Mouse (Mus musculus): ENCODE measurements at regions not wholly inside any gene's neighbourhood (a gene's known extent, or its start where the extent isn't known, plus 50 kb on each side); places are given as distances from the start of the nearest gene placed in this dataset.

GRCm38 (mm10) chr2:45956792-45957330, 839.7 kb upstream of the Zeb2 start:
- no peak for TF ChIP-seq MAFK (IDR thresholded peaks at IDR 0.05; ENCODE audit: insufficient read depth, low read depth, low read length)
- TF ChIP-seq CHD2 (IDR thresholded peaks at IDR 0.05; ENCODE audit: low read depth, low read length), result no peak
- no peak for TF ChIP-seq ZC3H11A (IDR thresholded peaks at IDR 0.05; ENCODE audit: borderline replicate concordance, low read depth, low read length)
- no peak for TF ChIP-seq ZNF384 (IDR thresholded peaks at IDR 0.05; ENCODE audit: low read depth, low read length)
- TF ChIP-seq HCFC1 (IDR thresholded peaks at IDR 0.05; ENCODE audit: borderline replicate concordance, insufficient read depth, low read length), result no peak
- in situ Hi-C loops (cut with MboI; ENCODE audit: low sequenced_read_pairs in 2 of 2, unreplicated experiment in 2 of 2), result no loop called here

GRCm38 (mm10) chr2:45948758-45949157, 831.6 kb upstream of the Zeb2 start:
- H3K27ac ChIP-seq (ENCODE audit: insufficient read depth, low read depth, low read length, poor library complexity, severe bottlenecking), result no peak overlapping the region
- no peak for DNase-seq (ENCODE audit: low read depth, low spot score)
- H3K4me1 ChIP-seq (ENCODE audit: control insufficient read depth in 2 of 2, insufficient read depth in 2 of 2, low read length in 2 of 2, poor library complexity in 1 of 2), result no peaks in the 10 kb centered on the region
- in situ Hi-C loops (cut with MboI; ENCODE audit: low sequenced_read_pairs in 2 of 2, unreplicated experiment in 2 of 2), result no loop called here
- no peaks in the 10 kb centered on the region for H3K36me3 ChIP-seq (ENCODE audit: control insufficient read depth, insufficient read depth, low read length, poor library complexity, severe bottlenecking)
- no peak overlapping the region for H3K4me3 ChIP-seq (ENCODE audit: insufficient read depth in 1 of 2, low read depth in 1 of 2, low read length in 2 of 2, poor library complexity in 1 of 2, severe bottlenecking in 1 of 2)
- no peaks in the 10 kb centered on the region for H3K9me3 ChIP-seq (ENCODE audit: control insufficient read depth, insufficient read depth, low read depth, low read length)
- H3K9ac ChIP-seq (ENCODE audit: insufficient read depth, low read depth, low read length, poor library complexity, severe bottlenecking), result no peak overlapping the region
- no peak for TF ChIP-seq HCFC1 (IDR thresholded peaks at IDR 0.05; ENCODE audit: borderline replicate concordance, insufficient read depth, low read length)
- no peak for TF ChIP-seq CHD2 (IDR thresholded peaks at IDR 0.05; ENCODE audit: low read depth, low read length)
- no peak for TF ChIP-seq ZC3H11A (IDR thresholded peaks at IDR 0.05; ENCODE audit: borderline replicate concordance, low read depth, low read length)
- no peak for TF ChIP-seq ZNF384 (IDR thresholded peaks at IDR 0.05; ENCODE audit: low read depth, low read length)
- no peak for TF ChIP-seq MAFK (IDR thresholded peaks at IDR 0.05; ENCODE audit: insufficient read depth, low read depth, low read length)

More at GRCm38 (mm10) chr2:45956792-45957330, 839.7 kb upstream of the Zeb2 start:
- Histone ChIP-seq H3K9ac (ENCODE audit: insufficient read depth, low read depth, low read length, poor library complexity, severe bottlenecking) (no peak overlapping the region), H3K4me3 (ENCODE audit: insufficient read depth in 1 of 2, low read depth in 1 of 2, low read length in 2 of 2, poor library complexity in 1 of 2, severe bottlenecking in 1 of 2) (no peak overlapping the region), H3K9me3 (ENCODE audit: control insufficient read depth, insufficient read depth, low read depth, low read length) (no peaks in the 10 kb centered on the region), H3K4me1 (ENCODE audit: control insufficient read depth in 2 of 2, insufficient read depth in 2 of 2, low read length in 2 of 2, poor library complexity in 1 of 2) (no peaks in the 10 kb centered on the region), H3K27ac (ENCODE audit: insufficient read depth, low read depth, low read length, poor library complexity, severe bottlenecking) (no peak overlapping the region), H3K36me3 (ENCODE audit: control insufficient read depth, insufficient read depth, low read length, poor library complexity, severe bottlenecking) (no peaks in the 10 kb centered on the region)
- no peak for DNase-seq (ENCODE audit: low read depth, low spot score)

GRCm38 (mm10) chr2:45925791-45926480, 808.7 kb upstream of the Zeb2 start:
- H3K4me1 ChIP-seq (ENCODE audit: control insufficient read depth in 2 of 2, insufficient read depth in 2 of 2, low read length in 2 of 2, poor library complexity in 1 of 2), result no peaks in the 10 kb centered on the region
- no peaks in the 10 kb centered on the region for H3K9me3 ChIP-seq (ENCODE audit: control insufficient read depth, insufficient read depth, low read depth, low read length)
- no peak overlapping the region for H3K9ac ChIP-seq (ENCODE audit: insufficient read depth, low read depth, low read length, poor library complexity, severe bottlenecking)
- TF ChIP-seq CHD2 (IDR thresholded peaks at IDR 0.05; ENCODE audit: low read depth, low read length) (no peak), MAFK (IDR thresholded peaks at IDR 0.05; ENCODE audit: insufficient read depth, low read depth, low read length) (no peak), HCFC1 (IDR thresholded peaks at IDR 0.05; ENCODE audit: borderline replicate concordance, insufficient read depth, low read length) (no peak), ZC3H11A (IDR thresholded peaks at IDR 0.05; ENCODE audit: borderline replicate concordance, low read depth, low read length) (no peak), ZNF384 (IDR thresholded peaks at IDR 0.05; ENCODE audit: low read depth, low read length) (no peak)
- DNase-seq (ENCODE audit: low read depth, low spot score), result no peak
- H3K36me3 ChIP-seq (ENCODE audit: control insufficient read depth, insufficient read depth, low read length, poor library complexity, severe bottlenecking), result no peaks in the 10 kb centered on the region
- H3K4me3 ChIP-seq (ENCODE audit: insufficient read depth in 1 of 2, low read depth in 1 of 2, low read length in 2 of 2, poor library complexity in 1 of 2, severe bottlenecking in 1 of 2), result no peak overlapping the region
- in situ Hi-C loops (cut with MboI; ENCODE audit: low sequenced_read_pairs in 2 of 2, unreplicated experiment in 2 of 2), result no loop called here
- no peak overlapping the region for H3K27ac ChIP-seq (ENCODE audit: insufficient read depth, low read depth, low read length, poor library complexity, severe bottlenecking)

- Histone ChIP-seq H3K4me1 (ENCODE audit: control insufficient read depth in 2 of 2, insufficient read depth in 2 of 2, low read length in 2 of 2, poor library complexity in 1 of 2) (no peaks in the 10 kb centered on the region), H3K9ac (ENCODE audit: insufficient read depth, low read depth, low read length, poor library complexity, severe bottlenecking) (no peak overlapping the region), H3K27ac (ENCODE audit: insufficient read depth, low read depth, low read length, poor library complexity, severe bottlenecking) (no peak overlapping the region), H3K36me3 (ENCODE audit: control insufficient read depth, insufficient read depth, low read length, poor library complexity, severe bottlenecking) (no peaks in the 10 kb centered on the region), H3K9me3 (ENCODE audit: control insufficient read depth, insufficient read depth, low read depth, low read length) (no peaks in the 10 kb centered on the region), H3K4me3 (ENCODE audit: insufficient read depth in 1 of 2, low read depth in 1 of 2, low read length in 2 of 2, poor library complexity in 1 of 2, severe bottlenecking in 1 of 2) (no peak overlapping the region)
- DNase-seq (ENCODE audit: low read depth, low spot score), result no peak
- in situ Hi-C loops (cut with MboI; ENCODE audit: low sequenced_read_pairs in 2 of 2, unreplicated experiment in 2 of 2), result no loop called here
- no peak for TF ChIP-seq ZC3H11A (IDR thresholded peaks at IDR 0.05; ENCODE audit: borderline replicate concordance, low read depth, low read length)
Observed at GRCm38 (mm10) chr2:45908871-45909270, 791.7 kb upstream of the Zeb2 start.

All from ES-E14 (cell line).